Mouse (Mus musculus) midbrain, embryonic 16.5 days (tissue): ENCODE measurements around the gene Flg. TPM values are rescaled to one million over a fixed set of nuclear protein-coding genes. Genes with fewer than 3 reads are reported as not detected.

Experiments
- ATAC-seq: fragments of 200-750 bp; cut with Nextera tagmentation; 2 replicates; pipeline ENCODE4 v1.8.0; 2017; ENCODE audit warnings: moderate TSS enrichment
- H3K27ac ChIP-seq: fragments of 300-500 bp; sonication (generic); 2 replicates; pipeline ENCODE4 v1.5.1; 2014; ENCODE audit warnings: mild to moderate bottlenecking, low read length, mixed read lengths
- H3K27me3 ChIP-seq: fragments of 300-500 bp; sonication (generic); 2 replicates; pipeline ENCODE4 v1.6.1; 2014; ENCODE audit warnings: low read depth, low read length, mixed read lengths; ENCODE audit not compliant: control insufficient read depth, insufficient read depth
- H3K36me3 ChIP-seq: fragments of 300-500 bp; sonication (generic); 2 replicates; pipeline ENCODE4 v1.6.1; 2014; ENCODE audit warnings: mild to moderate bottlenecking, low read length, moderate library complexity, mixed read lengths; ENCODE audit not compliant: control insufficient read depth, insufficient read depth
- H3K4me1 ChIP-seq: fragments of 300-500 bp; sonication (generic); 2 replicates; pipeline ENCODE4 v1.6.1; 2014; ENCODE audit warnings: mild to moderate bottlenecking, low read length, mixed read lengths; ENCODE audit not compliant: control insufficient read depth, insufficient read depth
- H3K4me2 ChIP-seq: fragments of 300-500 bp; sonication (generic); 2 replicates; pipeline ENCODE4 v1.6.1; 2014; ENCODE audit warnings: mild to moderate bottlenecking, low read length, mixed read lengths
- H3K4me3 ChIP-seq: fragments of 300-500 bp; sonication (generic); 2 replicates; pipeline ENCODE4 v1.5.1; 2014; ENCODE audit warnings: low read depth, mild to moderate bottlenecking, low read length, moderate library complexity, mixed read lengths
- H3K9ac ChIP-seq: fragments of 300-500 bp; sonication (generic); 2 replicates; pipeline ENCODE4 v1.6.1; 2014; ENCODE audit warnings: low read depth, low read length, mixed read lengths
- H3K9me3 ChIP-seq: fragments of 300-500 bp; sonication (generic); replicated peaks from 2 replicates; pipeline ENCODE4 v1.6.1; 2014; ENCODE audit warnings: mild to moderate bottlenecking, low read length, mixed read lengths; ENCODE audit not compliant: control insufficient read depth, poor library complexity, severe bottlenecking
- WGBS: fragments of 180-500 bp; shearing (Covaris S2); extraction: QIAGEN DNeasy Blood & Tissue Kit; methylation state at CpG from one replicate; pipeline ENCODE4 v1.1.7; 2014; 5-methylcytosine and 5-hydroxymethylcytosine counted together
- polyA plus RNA-seq: library from polyadenylated mRNA; unstranded; fragments of >200 nt; fragmentation: Nextera tagmentation; extraction: Ambion mirVana; gene quantifications from 2 replicates; pipeline ENCODE4 v1.2.1, GENCODE M21; 2015

Flg gene
- not detected in 2 replicates for polyA plus RNA-seq

- no peak within 1 kb of the TSS for H3K27ac ChIP-seq
- H3K4me3 ChIP-seq, result no peak within 1 kb of the TSS
- WGBS, result 92% methylated on average over 2 of the region's 2 CpGs
- no peak within 1 kb of the TSS for H3K9ac ChIP-seq
- H3K4me1 ChIP-seq, result no peaks in the 10 kb centered on the region
- H3K27me3 ChIP-seq, result no peaks in the 10 kb centered on the region
- H3K4me2 ChIP-seq, result no peak within 1 kb of the TSS
- H3K9me3 ChIP-seq, result no peaks in the 10 kb centered on the region
- H3K36me3 ChIP-seq, result no peaks in the 10 kb centered on the region
- ATAC-seq, result no peak
Observed at GRCm38 (mm10) chr3:93273223-93273622, at the start of gene Flg. TSS of gene Flg (plus strand) at chr3:93273523.

- H3K9me3 ChIP-seq, result no peaks in the 10 kb centered on the region
- WGBS, result 88% methylated on average over 2 of the region's 2 CpGs
- H3K9ac ChIP-seq, result no peak overlapping the region
- H3K27ac ChIP-seq, result no peak overlapping the region
- no peaks in the 10 kb centered on the region for H3K27me3 ChIP-seq
- ATAC-seq, result no peak
- H3K4me3 ChIP-seq, result no peak overlapping the region
- H3K36me3 ChIP-seq, result no peaks in the 10 kb centered on the region
- H3K4me2 ChIP-seq, result no peak overlapping the region
- no peaks in the 10 kb centered on the region for H3K4me1 ChIP-seq
Observed at GRCm38 (mm10) chr3:93297542-93297941, 24.2 kb downstream of the Flg start.

GRCm38 (mm10) chr3:93299832-93300231, 26.5 kb downstream of the Flg start:
- Histone ChIP-seq H3K9ac (no peak overlapping the region), H3K36me3 (no peaks in the 10 kb centered on the region), H3K27ac (no peak overlapping the region), H3K4me3 (no peak overlapping the region), H3K9me3 (no peaks in the 10 kb centered on the region), H3K4me2 (no peak overlapping the region), H3K27me3 (no peaks in the 10 kb centered on the region), H3K4me1 (no peaks in the 10 kb centered on the region)
- ATAC-seq, result no peak
- 91% methylated on average over 6 of the region's 6 CpGs for WGBS

- no peak overlapping the region for H3K9ac ChIP-seq
- no peaks in the 10 kb centered on the region for H3K4me1 ChIP-seq
- ATAC-seq, result no peak
- no peaks in the 10 kb centered on the region for H3K36me3 ChIP-seq
- no peak overlapping the region for H3K4me2 ChIP-seq
- H3K4me3 ChIP-seq, result no peak overlapping the region
- no peak overlapping the region for H3K27ac ChIP-seq
- no peaks in the 10 kb centered on the region for H3K9me3 ChIP-seq
- 80% methylated on average over 3 of the region's 3 CpGs for WGBS
- H3K27me3 ChIP-seq, result no peaks in the 10 kb centered on the region
Observed at GRCm38 (mm10) chr3:93301896-93302295, 28.6 kb downstream of the Flg start.

GRCm38 (mm10) chr3:93306142-93306541, 32.8 kb downstream of the Flg start:
- H3K9ac ChIP-seq, result no peak overlapping the region
- no peak overlapping the region for H3K27ac ChIP-seq
- H3K27me3 ChIP-seq, result no peaks in the 10 kb centered on the region
- no peaks in the 10 kb centered on the region for H3K9me3 ChIP-seq
- no peak overlapping the region for H3K4me3 ChIP-seq
- H3K4me2 ChIP-seq, result no peak overlapping the region
- WGBS, result 81% methylated on average over 2 of the region's 2 CpGs
- no peak for ATAC-seq
- no peaks in the 10 kb centered on the region for H3K4me1 ChIP-seq
- H3K36me3 ChIP-seq, result no peaks in the 10 kb centered on the region

GRCm38 (mm10) chr3:93311371-93311770, 38.0 kb downstream of the Flg start:
- H3K27me3 ChIP-seq, result no peaks in the 10 kb centered on the region
- no peaks in the 10 kb centered on the region for H3K4me1 ChIP-seq
- no peak overlapping the region for H3K9ac ChIP-seq
- H3K4me2 ChIP-seq, result no peak overlapping the region
- H3K9me3 ChIP-seq, result no peaks in the 10 kb centered on the region
- H3K27ac ChIP-seq, result no peak overlapping the region
- ATAC-seq, result no peak
- H3K36me3 ChIP-seq, result no peaks in the 10 kb centered on the region
- WGBS, result 87% methylated on average over 3 of the region's 3 CpGs
- H3K4me3 ChIP-seq, result no peak overlapping the region

GRCm38 (mm10) chr3:93314388-93314787, 41.1 kb downstream of the Flg start:
- Histone ChIP-seq H3K27ac (no peak overlapping the region), H3K36me3 (no peaks in the 10 kb centered on the region), H3K4me3 (no peak overlapping the region), H3K9me3 (no peaks in the 10 kb centered on the region), H3K9ac (no peak overlapping the region), H3K27me3 (no peaks in the 10 kb centered on the region), H3K4me1 (no peaks in the 10 kb centered on the region), H3K4me2 (no peak overlapping the region)
- ATAC-seq, result no peak
- 96% methylated on average over 1 of the region's 1 CpGs for WGBS

- WGBS, result 62% methylated on average over 2 of the region's 2 CpGs
- Histone ChIP-seq H3K9me3 (no peaks in the 10 kb centered on the region), H3K9ac (no peak within 1 kb of the TSS), H3K27me3 (no peaks in the 10 kb centered on the region), H3K4me3 (no peak within 1 kb of the TSS), H3K27ac (no peak within 1 kb of the TSS), H3K4me1 (no peaks in the 10 kb centered on the region), H3K4me2 (no peak within 1 kb of the TSS), H3K36me3 (no peaks in the 10 kb centered on the region)
- ATAC-seq, result no peak
Observed at GRCm38 (mm10) chr3:93319449-93319848, 46.1 kb downstream of the Flg start, which contains the start of gene Hrnr. TSS of gene Hrnr (plus strand) at chr3:93319749.

GRCm38 (mm10) chr3:93337749-93338148, 64.4 kb downstream of the Flg start:
- Histone ChIP-seq H3K27me3 (no peaks in the 10 kb centered on the region), H3K36me3 (no peaks in the 10 kb centered on the region), H3K9ac (no peak overlapping the region), H3K4me1 (no peaks in the 10 kb centered on the region), H3K4me3 (no peak overlapping the region), H3K4me2 (no peak overlapping the region), H3K9me3 (no peaks in the 10 kb centered on the region), H3K27ac (no peak overlapping the region)
- no peak for ATAC-seq

GRCm38 (mm10) chr3:93340021-93340420, 66.7 kb downstream of the Flg start:
- H3K4me2 ChIP-seq, result no peak overlapping the region
- no peaks in the 10 kb centered on the region for H3K36me3 ChIP-seq
- H3K27me3 ChIP-seq, result no peaks in the 10 kb centered on the region
- H3K9ac ChIP-seq, result no peak overlapping the region
- H3K4me1 ChIP-seq, result no peaks in the 10 kb centered on the region
- no peak overlapping the region for H3K27ac ChIP-seq
- ATAC-seq, result no peak
- no peak overlapping the region for H3K4me3 ChIP-seq
- 88% methylated on average over 4 of the region's 4 CpGs for WGBS
- no peaks in the 10 kb centered on the region for H3K9me3 ChIP-seq
